Mouse (Mus musculus): ENCODE results near the gene Rsu1. TPM values are rescaled to one million over a fixed set of nuclear protein-coding genes. Genes with fewer than 3 reads are reported as not detected.

The Rsu1 gene
- polyA plus RNA-seq, 2 experiments, result 91.7 to 119 TPM

- no peak for TF ChIP-seq POLR2A (IDR thresholded peaks at IDR 0.05; ENCODE audit: borderline replicate concordance, extremely low read depth, insufficient read depth, insufficient read length)
- Histone ChIP-seq H3K27me3 (ENCODE audit: control insufficient read depth, insufficient read depth, low read length) (no peaks in the 10 kb centered on the region), H3K9ac (ENCODE audit: low read depth, low read length, severe bottlenecking) (no peak overlapping the region), H3K9me3 (ENCODE audit: control insufficient read depth, low read length) (no peaks in the 10 kb centered on the region), H3K4me1 (ENCODE audit: control insufficient read depth, insufficient read depth, low read length) (peaks cover 3% of the 10 kb centered on the region; the same call in 1 of the 2 replicates), H3K27ac (replicated peaks; ENCODE audit: low read depth, low read length) (no peak overlapping the region), H3K36me3 (ENCODE audit: control insufficient read depth, insufficient read depth, low read length) (no peaks in the 10 kb centered on the region), H3K4me2 (replicated peaks; ENCODE audit: low read depth, low read length, severe bottlenecking) (no peak overlapping the region), H3K4me3 (replicated peaks; ENCODE audit: low read length) (no peak overlapping the region)
- DNase-seq (ENCODE audit: low spot score) (no peak), ATAC-seq (ENCODE audit: low FRiP score, low read depth) (no peak)
- WGBS, result 65% methylated on average over 2 of the region's 2 CpGs
Observed at GRCm38 (mm10) chr2:13199033-13199432, 72.2 kb downstream of the Rsu1 start.

GRCm38 (mm10) chr2:13195540-13195939 lies 75.7 kb downstream of the Rsu1 start:
- DNase-seq (ENCODE audit: low spot score) (no peak), ATAC-seq (ENCODE audit: low FRiP score, low read depth) (no peak)
- no peak for TF ChIP-seq POLR2A (IDR thresholded peaks at IDR 0.05; ENCODE audit: borderline replicate concordance, extremely low read depth, insufficient read depth, insufficient read length)
- no peaks in the 10 kb centered on the region for H3K27me3 ChIP-seq (ENCODE audit: control insufficient read depth, insufficient read depth, low read length)
- H3K27ac ChIP-seq (replicated peaks; ENCODE audit: low read depth, low read length), result no peak overlapping the region
- no peak overlapping the region for H3K4me2 ChIP-seq (replicated peaks; ENCODE audit: low read depth, low read length, severe bottlenecking)
- no peak overlapping the region for H3K9ac ChIP-seq (ENCODE audit: low read depth, low read length, severe bottlenecking)
- H3K4me3 ChIP-seq (replicated peaks; ENCODE audit: low read length), result no peak overlapping the region
- no peaks in the 10 kb centered on the region for H3K9me3 ChIP-seq (ENCODE audit: control insufficient read depth, low read length)
- WGBS, result 69% methylated on average over 7 of the region's 7 CpGs
- H3K36me3 ChIP-seq (ENCODE audit: control insufficient read depth, insufficient read depth, low read length), result no peaks in the 10 kb centered on the region
- H3K4me1 ChIP-seq (ENCODE audit: control insufficient read depth, insufficient read depth, low read length), result peaks cover 3% of the 10 kb centered on the region; the same call in 1 of the 2 replicates

GRCm38 (mm10) chr2:13192157-13192556 lies 79.1 kb downstream of the Rsu1 start:
- ATAC-seq (ENCODE audit: low FRiP score, low read depth) (no peak), DNase-seq (ENCODE audit: low spot score) (no peak)
- no peak for TF ChIP-seq POLR2A (IDR thresholded peaks at IDR 0.05; ENCODE audit: borderline replicate concordance, extremely low read depth, insufficient read depth, insufficient read length)
- 91% methylated on average over 1 of the region's 1 CpGs for WGBS
- H3K4me2 ChIP-seq (replicated peaks; ENCODE audit: low read depth, low read length, severe bottlenecking), result no peak overlapping the region
- H3K9ac ChIP-seq (ENCODE audit: low read depth, low read length, severe bottlenecking), result no peak overlapping the region
- no peaks in the 10 kb centered on the region for H3K36me3 ChIP-seq (ENCODE audit: control insufficient read depth, insufficient read depth, low read length)
- H3K27ac ChIP-seq (replicated peaks; ENCODE audit: low read depth, low read length), result no peak overlapping the region
- H3K9me3 ChIP-seq (ENCODE audit: control insufficient read depth, low read length), result no peaks in the 10 kb centered on the region
- peaks cover 3% of the 10 kb centered on the region; the same call in 1 of the 2 replicates for H3K4me1 ChIP-seq (ENCODE audit: control insufficient read depth, insufficient read depth, low read length)
- no peaks in the 10 kb centered on the region for H3K27me3 ChIP-seq (ENCODE audit: control insufficient read depth, insufficient read depth, low read length)
- H3K4me3 ChIP-seq (replicated peaks; ENCODE audit: low read length), result no peak overlapping the region

DNA sequence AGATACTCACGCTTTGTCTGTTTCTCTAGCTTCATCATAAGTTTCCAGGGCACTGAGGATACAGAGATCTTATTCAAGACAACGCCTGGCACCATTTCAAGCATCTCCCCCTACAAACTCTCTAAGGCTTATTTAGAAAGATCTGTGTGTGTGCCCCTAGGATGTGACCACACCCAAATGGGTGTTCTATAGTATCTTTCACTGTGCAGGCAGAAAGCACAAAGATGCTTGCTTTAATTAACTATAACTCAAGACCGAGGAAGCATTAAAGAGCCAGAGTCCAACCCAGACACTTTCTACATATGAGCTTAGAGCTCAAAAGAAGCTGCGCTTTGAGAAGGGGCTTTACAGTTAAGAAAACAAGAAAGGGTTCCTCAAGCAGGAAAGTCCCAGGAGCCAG lies 80.4 kb downstream of the Rsu1 start:
- Histone ChIP-seq H3K27me3 (ENCODE audit: control insufficient read depth, insufficient read depth, low read length) (no peaks in the 10 kb centered on the region), H3K9me3 (ENCODE audit: control insufficient read depth, low read length) (no peaks in the 10 kb centered on the region), H3K4me1 (ENCODE audit: control insufficient read depth, insufficient read depth, low read length) (peaks cover 3% of the 10 kb centered on the region; the same call in 1 of the 2 replicates), H3K4me3 (replicated peaks; ENCODE audit: low read length) (no peak overlapping the region), H3K4me2 (replicated peaks; ENCODE audit: low read depth, low read length, severe bottlenecking) (no peak overlapping the region), H3K36me3 (ENCODE audit: control insufficient read depth, insufficient read depth, low read length) (no peaks in the 10 kb centered on the region), H3K27ac (replicated peaks; ENCODE audit: low read depth, low read length) (no peak overlapping the region), H3K9ac (ENCODE audit: low read depth, low read length, severe bottlenecking) (no peak overlapping the region)
- 82% methylated on average over 4 of the region's 4 CpGs for WGBS
- TF ChIP-seq POLR2A (IDR thresholded peaks at IDR 0.05; ENCODE audit: borderline replicate concordance, extremely low read depth, insufficient read depth, insufficient read length), result no peak
- ATAC-seq (ENCODE audit: low FRiP score, low read depth), result no peak
- no peak for DNase-seq (ENCODE audit: low spot score)

- Histone ChIP-seq H3K27me3 (ENCODE audit: control insufficient read depth, insufficient read depth, low read length) (no peaks in the 10 kb centered on the region), H3K27ac (replicated peaks; ENCODE audit: low read depth, low read length) (no peak overlapping the region), H3K9ac (ENCODE audit: low read depth, low read length, severe bottlenecking) (no peak overlapping the region), H3K4me3 (replicated peaks; ENCODE audit: low read length) (no peak overlapping the region), H3K9me3 (ENCODE audit: control insufficient read depth, low read length) (no peaks in the 10 kb centered on the region), H3K4me2 (replicated peaks; ENCODE audit: low read depth, low read length, severe bottlenecking) (no peak overlapping the region), H3K4me1 (ENCODE audit: control insufficient read depth, insufficient read depth, low read length) (no peaks in the 10 kb centered on the region), H3K36me3 (ENCODE audit: control insufficient read depth, insufficient read depth, low read length) (no peaks in the 10 kb centered on the region)
- DNase-seq (ENCODE audit: low spot score), result no peak
- TF ChIP-seq POLR2A (IDR thresholded peaks at IDR 0.05; ENCODE audit: borderline replicate concordance, extremely low read depth, insufficient read depth, insufficient read length), result no peak
- ATAC-seq (ENCODE audit: low FRiP score, low read depth), result no peak
- WGBS, result 83% methylated on average over 11 of the region's 11 CpGs
Observed at GRCm38 (mm10) chr2:13188831-13189495, 82.3 kb downstream of the Rsu1 start.
